Mouse (Mus musculus): ENCODE measurements at regions not wholly inside any gene's neighbourhood (a gene's known extent, or its start where the extent isn't known, plus 50 kb on each side); places are given as distances from the start of the nearest gene placed in this dataset.

DNA sequence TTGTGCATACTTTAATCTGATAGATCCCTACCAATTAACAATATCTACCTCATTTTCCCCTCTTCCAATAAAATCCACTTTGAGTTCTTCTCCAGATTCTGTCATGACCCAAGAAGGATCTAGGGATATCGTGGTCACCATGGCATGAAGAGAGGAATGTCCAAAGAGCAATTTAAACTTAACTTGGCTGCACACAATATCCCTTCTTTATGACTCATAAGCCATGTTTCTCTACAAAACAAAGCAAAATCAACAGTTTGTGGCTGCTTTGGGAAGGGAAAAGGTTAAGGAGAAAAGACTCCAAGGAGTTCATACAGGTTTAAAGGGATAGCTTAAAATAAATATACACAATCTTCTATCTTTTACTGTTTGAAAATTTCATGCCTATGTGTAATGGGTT is 571.8 kb upstream of the Zeb2 start:
- Histone ChIP-seq H3K9me3 (ENCODE audit: control insufficient read depth, low read length) (no peaks in the 10 kb centered on the region), H3K4me3 (ENCODE audit: low read length) (no peak overlapping the region)
- 79% methylated on average over 1 of the region's 1 CpGs for WGBS

DNA sequence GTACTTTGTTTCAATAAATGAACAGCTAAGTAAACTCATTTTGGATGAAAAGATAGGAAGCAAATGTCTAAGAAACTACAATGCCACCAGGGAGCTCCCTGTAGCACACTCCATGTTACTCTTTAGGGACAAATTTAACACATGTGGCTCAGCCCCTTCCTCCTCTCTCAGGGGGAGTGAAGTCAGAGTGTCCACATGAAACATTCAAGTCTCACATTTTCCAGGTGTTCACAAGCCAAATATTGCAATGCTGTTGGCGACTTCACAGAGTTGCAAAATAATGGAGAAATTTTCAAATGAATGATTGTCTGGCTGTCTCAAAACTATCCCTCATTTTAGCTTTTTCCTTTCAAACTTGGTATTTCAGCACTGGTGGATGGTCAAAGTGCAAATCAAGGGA is 564.1 kb upstream of the Zeb2 start:
- no peaks in the 10 kb centered on the region for H3K9me3 ChIP-seq (ENCODE audit: control insufficient read depth, low read length)
- 95% methylated on average over 1 of the region's 1 CpGs for WGBS
- no peak overlapping the region for H3K4me3 ChIP-seq (ENCODE audit: low read length)
- H3K4me2 ChIP-seq (ENCODE audit: low read depth, low read length) = no peak overlapping the region
- H3K36me3 ChIP-seq (ENCODE audit: control insufficient read depth, insufficient read depth, low read length) = no peaks in the 10 kb centered on the region
- no peak for ATAC-seq
- H3K27me3 ChIP-seq (replicated peaks; ENCODE audit: control insufficient read depth, insufficient read depth, low read length) = no peaks in the 10 kb centered on the region
- H3K4me1 ChIP-seq (ENCODE audit: control insufficient read depth, insufficient read depth, low read length) = no peaks in the 10 kb centered on the region
- H3K27ac ChIP-seq (ENCODE audit: low read length) = no peak overlapping the region
- H3K9ac ChIP-seq (ENCODE audit: low read depth, low read length) = no peak overlapping the region

More for the DNA sequence above, 571.8 kb upstream of the Zeb2 start:
- ATAC-seq = no peak
- H3K36me3 ChIP-seq (ENCODE audit: control insufficient read depth, insufficient read depth, low read length) = no peaks in the 10 kb centered on the region
- no peak overlapping the region for H3K4me2 ChIP-seq (ENCODE audit: low read depth, low read length)
- no peaks in the 10 kb centered on the region for H3K27me3 ChIP-seq (replicated peaks; ENCODE audit: control insufficient read depth, insufficient read depth, low read length)
- H3K9ac ChIP-seq (ENCODE audit: low read depth, low read length) = no peak overlapping the region
- H3K27ac ChIP-seq (ENCODE audit: low read length) = no peak overlapping the region
- no peaks in the 10 kb centered on the region for H3K4me1 ChIP-seq (ENCODE audit: control insufficient read depth, insufficient read depth, low read length)

DNA sequence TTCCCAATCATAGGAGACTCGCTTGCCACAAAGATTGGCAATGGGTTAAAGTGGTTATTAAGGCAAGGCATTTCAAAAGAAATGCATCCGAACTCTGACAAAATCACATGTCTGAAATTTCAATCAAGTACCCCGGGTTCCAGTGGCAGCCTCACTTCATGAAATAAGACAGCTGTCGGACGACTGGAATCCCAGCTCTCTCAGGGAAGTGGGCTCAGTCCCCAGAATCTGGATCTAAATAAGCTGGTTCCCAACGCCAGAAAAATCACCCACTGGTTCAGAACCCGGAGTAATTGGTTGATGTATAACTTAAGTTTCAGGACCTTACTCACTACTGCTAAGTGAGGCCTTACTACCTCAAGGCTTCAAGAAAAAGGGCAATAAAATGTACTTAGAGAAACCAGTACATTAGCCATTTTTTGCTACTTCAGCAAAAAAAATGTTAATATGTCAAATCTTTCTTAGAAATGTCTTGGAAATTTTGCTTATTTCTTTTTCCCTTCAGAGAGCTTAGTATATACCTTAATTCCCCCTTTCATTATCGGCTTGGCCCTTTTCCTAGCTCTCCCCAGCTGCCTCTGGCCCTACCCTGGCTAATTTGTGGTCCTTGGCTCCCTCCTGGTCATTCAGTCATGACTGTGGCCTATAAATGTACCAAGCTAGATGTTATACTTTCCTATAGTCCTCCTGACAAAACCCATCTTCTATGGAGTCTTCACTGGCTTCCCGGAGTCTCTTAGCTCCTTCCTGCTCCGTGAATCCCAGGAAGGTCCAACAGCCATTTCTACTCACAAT is 562.1 kb upstream of the Zeb2 start:
- Histone ChIP-seq H3K27me3 (replicated peaks; ENCODE audit: control insufficient read depth, insufficient read depth, low read length) (no peaks in the 10 kb centered on the region), H3K4me1 (ENCODE audit: control insufficient read depth, insufficient read depth, low read length) (no peaks in the 10 kb centered on the region), H3K4me3 (ENCODE audit: low read length) (no peak overlapping the region), H3K9me3 (ENCODE audit: control insufficient read depth, low read length) (no peaks in the 10 kb centered on the region), H3K27ac (ENCODE audit: low read length) (no peak overlapping the region), H3K36me3 (ENCODE audit: control insufficient read depth, insufficient read depth, low read length) (no peaks in the 10 kb centered on the region), H3K9ac (ENCODE audit: low read depth, low read length) (no peak overlapping the region), H3K4me2 (ENCODE audit: low read depth, low read length) (no peak overlapping the region)
- no peak for ATAC-seq
- 71% methylated on average over 10 of the region's 10 CpGs for WGBS

DNA sequence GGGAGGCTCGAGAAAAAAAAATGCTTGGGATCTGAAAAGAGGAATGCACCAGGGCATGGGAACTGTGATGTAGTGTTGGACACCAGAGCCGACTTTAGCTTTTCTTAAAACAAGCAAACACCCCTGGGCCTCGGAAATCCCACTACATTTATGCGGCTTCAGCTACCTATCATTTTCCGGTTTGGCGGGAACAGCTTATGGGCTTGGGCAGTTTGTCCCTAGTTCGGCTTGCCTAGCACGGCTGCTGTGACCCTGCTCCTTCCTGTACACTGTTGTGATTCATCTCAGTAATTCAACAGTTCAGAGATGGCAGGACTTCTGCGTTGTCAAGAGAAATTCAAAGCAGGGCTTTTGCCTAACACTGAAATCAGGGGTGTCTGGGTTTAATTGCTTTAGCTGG is 561.5 kb upstream of the Zeb2 start:
- no peak overlapping the region for H3K4me2 ChIP-seq (ENCODE audit: low read depth, low read length)
- H3K27me3 ChIP-seq (replicated peaks; ENCODE audit: control insufficient read depth, insufficient read depth, low read length) = no peaks in the 10 kb centered on the region
- no peaks in the 10 kb centered on the region for H3K4me1 ChIP-seq (ENCODE audit: control insufficient read depth, insufficient read depth, low read length)
- ATAC-seq = no peak
- H3K27ac ChIP-seq (ENCODE audit: low read length) = no peak overlapping the region
- 62% methylated on average over 9 of the region's 9 CpGs for WGBS
- H3K9ac ChIP-seq (ENCODE audit: low read depth, low read length) = no peak overlapping the region
- no peaks in the 10 kb centered on the region for H3K9me3 ChIP-seq (ENCODE audit: control insufficient read depth, low read length)
- H3K4me3 ChIP-seq (ENCODE audit: low read length) = no peak overlapping the region
- no peaks in the 10 kb centered on the region for H3K36me3 ChIP-seq (ENCODE audit: control insufficient read depth, insufficient read depth, low read length)

DNA sequence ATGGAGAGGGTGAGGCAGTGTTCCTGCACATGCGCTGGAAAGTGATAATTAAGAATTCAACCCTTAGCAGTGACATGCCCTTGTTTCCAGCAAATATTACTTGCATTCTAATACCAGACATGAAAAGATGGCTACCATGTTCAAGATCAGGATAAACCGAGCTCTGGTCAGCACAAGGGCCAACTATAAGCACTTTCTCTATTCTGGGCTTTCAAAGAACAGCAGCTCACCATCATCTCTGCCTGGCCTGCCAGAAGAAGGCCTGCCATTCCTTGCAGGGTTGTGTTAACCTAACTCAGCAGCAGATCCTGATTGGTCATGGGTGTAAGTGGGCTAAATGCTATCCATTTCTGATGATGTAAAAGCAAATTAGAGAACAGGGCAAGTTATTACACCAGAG is 558.6 kb upstream of the Zeb2 start:
- no peak for ATAC-seq
- Histone ChIP-seq H3K36me3 (ENCODE audit: control insufficient read depth, insufficient read depth, low read length) (no peaks in the 10 kb centered on the region), H3K27ac (ENCODE audit: low read length) (no peak overlapping the region), H3K9ac (ENCODE audit: low read depth, low read length) (no peak overlapping the region), H3K4me3 (ENCODE audit: low read length) (no peak overlapping the region), H3K4me1 (ENCODE audit: control insufficient read depth, insufficient read depth, low read length) (no peaks in the 10 kb centered on the region), H3K4me2 (ENCODE audit: low read depth, low read length) (no peak overlapping the region), H3K9me3 (ENCODE audit: control insufficient read depth, low read length) (no peaks in the 10 kb centered on the region), H3K27me3 (replicated peaks; ENCODE audit: control insufficient read depth, insufficient read depth, low read length) (no peaks in the 10 kb centered on the region)
- 92% methylated on average over 2 of the region's 2 CpGs for WGBS

DNA sequence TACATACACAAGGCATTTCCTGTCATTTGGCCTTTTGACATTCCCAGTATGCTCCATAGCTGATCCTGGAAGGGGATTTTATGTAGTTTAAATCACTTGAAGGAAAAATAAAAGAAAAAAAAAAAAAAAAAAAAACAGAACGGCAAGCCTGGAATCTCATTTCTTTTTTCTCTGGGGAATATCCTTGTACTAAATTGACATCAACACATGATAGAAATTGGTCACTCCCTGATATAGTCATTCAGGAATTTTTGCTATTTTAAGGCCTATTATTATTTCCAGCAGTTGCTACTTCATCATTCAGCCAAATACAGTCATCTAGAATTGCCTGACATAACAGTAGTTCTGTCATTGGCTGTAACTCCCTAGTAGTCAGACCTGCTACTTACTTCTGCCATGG is 538.8 kb upstream of the Zeb2 start:
- 47% methylated on average over 1 of the region's 1 CpGs for WGBS
- Histone ChIP-seq H3K4me1 (ENCODE audit: control insufficient read depth, insufficient read depth, low read length) (no peaks in the 10 kb centered on the region), H3K4me3 (ENCODE audit: low read length) (no peak overlapping the region), H3K4me2 (ENCODE audit: low read depth, low read length) (no peak overlapping the region), H3K9ac (ENCODE audit: low read depth, low read length) (no peak overlapping the region), H3K9me3 (ENCODE audit: control insufficient read depth, low read length) (0 out of 2 replicates have a peak, but pooled peaks cover 3% of the 10 kb centered on the region), H3K36me3 (ENCODE audit: control insufficient read depth, insufficient read depth, low read length) (no peaks in the 10 kb centered on the region), H3K27ac (ENCODE audit: low read length) (no peak overlapping the region), H3K27me3 (replicated peaks; ENCODE audit: control insufficient read depth, insufficient read depth, low read length) (no peaks in the 10 kb centered on the region)
- no peak for ATAC-seq

DNA sequence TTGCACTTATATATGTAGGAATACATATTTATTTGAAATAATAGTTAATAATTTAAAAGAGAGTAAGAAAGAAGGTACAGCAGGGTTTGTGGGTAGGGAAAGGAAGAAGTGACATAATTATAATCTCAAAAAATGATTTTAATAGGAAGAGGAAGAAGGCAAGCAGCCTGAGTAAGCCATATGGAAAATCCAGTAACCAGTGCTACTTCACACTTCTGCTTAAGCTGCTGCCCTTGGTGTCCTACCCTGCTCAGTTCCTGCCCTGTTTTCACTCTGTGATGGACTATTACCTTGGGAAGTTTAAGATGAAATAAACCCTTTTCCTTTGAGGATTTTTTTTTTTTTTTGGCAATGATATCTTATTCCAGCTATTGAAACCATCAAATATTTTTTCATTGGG is 537.5 kb upstream of the Zeb2 start:
- no peaks in the 10 kb centered on the region for H3K27me3 ChIP-seq (replicated peaks; ENCODE audit: control insufficient read depth, insufficient read depth, low read length)
- H3K27ac ChIP-seq (ENCODE audit: low read length) = no peak overlapping the region
- H3K4me1 ChIP-seq (ENCODE audit: control insufficient read depth, insufficient read depth, low read length) = no peaks in the 10 kb centered on the region
- no peaks in the 10 kb centered on the region for H3K9me3 ChIP-seq (ENCODE audit: control insufficient read depth, low read length)
- H3K4me2 ChIP-seq (ENCODE audit: low read depth, low read length) = no peak overlapping the region
- no peak overlapping the region for H3K4me3 ChIP-seq (ENCODE audit: low read length)
- H3K9ac ChIP-seq (ENCODE audit: low read depth, low read length) = no peak overlapping the region
- H3K36me3 ChIP-seq (ENCODE audit: control insufficient read depth, insufficient read depth, low read length) = no peaks in the 10 kb centered on the region
- ATAC-seq = no peak

DNA sequence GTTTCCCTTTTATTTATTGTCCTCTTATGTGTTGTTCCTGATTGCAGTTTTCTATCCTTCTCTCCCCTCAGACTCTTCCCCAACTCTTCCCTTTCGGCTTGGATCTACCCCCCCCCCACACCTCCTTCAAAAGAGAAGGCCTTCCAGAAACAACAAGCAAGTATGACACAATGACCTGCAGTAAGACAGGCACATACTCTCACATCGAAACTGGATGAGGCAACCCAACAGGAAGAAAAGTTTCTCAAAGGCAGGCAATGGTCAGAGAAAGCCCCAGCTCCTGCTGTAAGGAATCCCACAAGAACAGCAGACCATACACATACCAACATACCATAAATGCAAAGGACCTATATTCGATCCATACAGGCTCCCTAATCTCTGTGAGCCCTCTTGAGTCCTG is 535.8 kb upstream of the Zeb2 start:
- Histone ChIP-seq H3K4me2 (ENCODE audit: low read depth, low read length) (no peak overlapping the region), H3K4me1 (ENCODE audit: control insufficient read depth, insufficient read depth, low read length) (no peaks in the 10 kb centered on the region), H3K9me3 (ENCODE audit: control insufficient read depth, low read length) (no peaks in the 10 kb centered on the region), H3K4me3 (ENCODE audit: low read length) (no peak overlapping the region), H3K27ac (ENCODE audit: low read length) (no peak overlapping the region), H3K36me3 (ENCODE audit: control insufficient read depth, insufficient read depth, low read length) (no peaks in the 10 kb centered on the region), H3K27me3 (replicated peaks; ENCODE audit: control insufficient read depth, insufficient read depth, low read length) (no peaks in the 10 kb centered on the region), H3K9ac (ENCODE audit: low read depth, low read length) (no peak overlapping the region)
- 86% methylated on average over 3 of the region's 3 CpGs for WGBS
- no peak for ATAC-seq

DNA sequence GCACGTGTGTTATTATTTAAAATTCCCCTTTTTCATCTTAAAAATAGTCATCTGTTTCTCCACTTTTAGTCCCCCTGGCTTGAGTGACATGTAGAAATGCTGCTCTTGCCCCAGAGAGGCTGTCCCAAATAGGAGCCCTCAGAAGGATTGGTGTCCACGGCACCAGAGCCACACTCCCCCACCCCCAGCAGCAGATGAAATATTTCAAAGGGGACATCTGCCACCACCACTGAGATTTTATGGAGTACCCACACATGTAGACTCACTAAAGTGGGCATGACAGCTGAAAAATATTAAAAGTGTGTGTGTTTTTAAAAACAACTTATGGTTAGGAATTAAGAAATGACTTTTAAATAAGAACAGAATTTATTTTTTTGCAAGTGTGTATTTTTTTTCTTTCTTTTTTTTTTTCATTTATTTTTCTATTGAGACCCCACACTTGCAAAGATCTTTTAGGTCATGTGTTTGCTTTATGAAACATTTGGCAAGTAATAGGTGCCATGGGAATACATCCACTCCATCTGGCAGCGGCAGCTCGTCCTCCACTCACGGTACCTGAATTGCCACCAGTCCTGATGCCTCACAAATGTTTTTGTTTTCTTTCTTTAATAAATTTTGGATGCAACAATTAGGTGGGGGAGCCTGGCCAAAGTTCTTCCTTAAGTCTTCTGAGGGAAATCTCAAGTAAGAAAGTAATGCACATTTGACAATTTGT is 533.2 kb upstream of the Zeb2 start:
- H3K4me1 ChIP-seq (ENCODE audit: control insufficient read depth, insufficient read depth, low read length) = no peaks in the 10 kb centered on the region
- H3K27me3 ChIP-seq (replicated peaks; ENCODE audit: control insufficient read depth, insufficient read depth, low read length) = no peaks in the 10 kb centered on the region
- ATAC-seq = no peak
- H3K27ac ChIP-seq (ENCODE audit: low read length) = no peak overlapping the region
- H3K4me3 ChIP-seq (ENCODE audit: low read length) = no peak overlapping the region
- H3K36me3 ChIP-seq (ENCODE audit: control insufficient read depth, insufficient read depth, low read length) = no peaks in the 10 kb centered on the region
- H3K9me3 ChIP-seq (ENCODE audit: control insufficient read depth, low read length) = no peaks in the 10 kb centered on the region
- H3K4me2 ChIP-seq (ENCODE audit: low read depth, low read length) = no peak overlapping the region
- WGBS = 81% methylated on average over 5 of the region's 5 CpGs
- H3K9ac ChIP-seq (ENCODE audit: low read depth, low read length) = no peak overlapping the region
